Mouse (Mus musculus) forebrain, embryonic 16.5 days (tissue): ENCODE results near the gene Rab36. TPM values are rescaled to one million over a fixed set of nuclear protein-coding genes. Genes with fewer than 3 reads are reported as not detected.

Experiments
- ATAC-seq: fragments of 200-750 bp; cut with Nextera tagmentation; 2 replicates; pipeline ENCODE4 v1.8.0; 2017; ENCODE audit warnings: mild to moderate bottlenecking, moderate library complexity
- H3K27ac ChIP-seq: fragments of 300-500 bp; sonication (generic); 2 replicates; pipeline ENCODE4 v1.5.1; 2014; ENCODE audit warnings: low read length, control low read depth
- H3K27me3 ChIP-seq: fragments of 300-500 bp; sonication (generic); replicated peaks from 2 replicates; pipeline ENCODE4 v1.6.1; 2014; ENCODE audit warnings: low read length; ENCODE audit not compliant: control insufficient read depth, insufficient read depth
- H3K36me3 ChIP-seq: fragments of 300-500 bp; sonication (generic); 2 replicates; pipeline ENCODE4 v1.6.1; 2014; ENCODE audit not compliant: control insufficient read depth, insufficient read depth
- H3K4me1 ChIP-seq: fragments of 300-500 bp; sonication (generic); replicated peaks from 2 replicates; pipeline ENCODE4 v1.6.1; 2014; ENCODE audit warnings: low read length; ENCODE audit not compliant: control insufficient read depth, insufficient read depth
- H3K4me2 ChIP-seq: fragments of 300-500 bp; sonication (generic); 2 replicates; pipeline ENCODE4 v1.6.1; 2014; ENCODE audit warnings: mild to moderate bottlenecking, low read length, control low read depth
- H3K4me3 ChIP-seq: fragments of 300-500 bp; sonication (generic); replicated peaks from 2 replicates; pipeline ENCODE4 v1.5.1; 2014; ENCODE audit warnings: mild to moderate bottlenecking, low read length, control low read depth
- H3K9ac ChIP-seq: fragments of 300-500 bp; sonication (generic); replicated peaks from 2 replicates; pipeline ENCODE4 v1.6.1; 2014; ENCODE audit warnings: low read depth, low read length, control low read depth
- H3K9me3 ChIP-seq: fragments of 300-500 bp; sonication (generic); 2 replicates; pipeline ENCODE4 v1.6.1; 2016; ENCODE audit warnings: low read length; ENCODE audit not compliant: control insufficient read depth
- WGBS: fragments of 180-500 bp; shearing (Covaris S2); extraction: QIAGEN DNeasy Blood & Tissue Kit; methylation state at CpG from one replicate; pipeline ENCODE4 v1.1.7; 2014; 5-methylcytosine and 5-hydroxymethylcytosine counted together
- polyA plus RNA-seq: library from polyadenylated mRNA; unstranded; fragments of >200 nt; fragmentation: Nextera tagmentation; extraction: Ambion mirVana; gene quantifications from 2 replicates; pipeline ENCODE4 v1.2.1, GENCODE M21; 2015

Gene Rab36
- polyA plus RNA-seq, 1 experiment from 2014 or later, result 16.8 TPM

DNA sequence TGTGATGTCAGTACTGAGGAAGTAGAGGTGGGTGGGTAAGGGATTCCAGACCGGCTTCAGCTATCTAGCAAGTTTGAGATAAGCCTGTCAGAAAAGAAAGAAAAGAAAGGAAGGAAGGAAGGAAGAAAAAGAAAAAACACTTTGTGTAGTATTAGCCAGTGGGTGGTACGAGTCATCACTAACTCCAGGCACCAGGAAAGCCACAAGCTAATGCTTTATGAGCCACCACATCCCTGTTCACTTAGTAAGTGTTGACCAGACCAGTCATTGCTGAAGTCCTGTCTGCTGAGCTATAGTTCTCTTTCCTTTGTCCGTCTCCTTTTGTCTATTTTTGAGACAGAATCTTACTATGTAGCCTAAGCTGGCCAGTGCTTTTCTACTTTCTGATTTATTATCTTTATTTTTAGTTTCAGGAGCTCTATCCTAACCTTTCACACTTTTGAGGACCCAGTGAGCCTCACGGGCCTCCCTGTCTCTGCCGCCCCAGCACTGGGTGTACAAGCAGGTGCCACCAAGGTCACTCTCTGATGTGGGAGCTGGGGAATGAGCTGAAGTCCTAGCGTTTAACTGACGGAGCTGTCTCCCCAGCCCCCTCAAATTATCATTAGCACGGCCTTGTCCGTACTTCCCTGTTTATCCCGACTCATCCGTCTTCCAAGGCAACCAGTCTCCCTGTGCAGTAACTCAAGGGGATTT lies 33.6 kb downstream of the Rab36 start:
- Histone ChIP-seq H3K27ac (no peak overlapping the region), H3K27me3 (no peaks in the 10 kb centered on the region), H3K4me2 (no peak overlapping the region), H3K4me1 (peaks cover 26% of the 10 kb centered on the region), H3K4me3 (no peak overlapping the region), H3K36me3 (no peaks in the 10 kb centered on the region), H3K9ac (no peak overlapping the region), H3K9me3 (no peaks in the 10 kb centered on the region)
- 79% methylated on average over 11 of the region's 11 CpGs for WGBS
- ATAC-seq, result no peak

DNA sequence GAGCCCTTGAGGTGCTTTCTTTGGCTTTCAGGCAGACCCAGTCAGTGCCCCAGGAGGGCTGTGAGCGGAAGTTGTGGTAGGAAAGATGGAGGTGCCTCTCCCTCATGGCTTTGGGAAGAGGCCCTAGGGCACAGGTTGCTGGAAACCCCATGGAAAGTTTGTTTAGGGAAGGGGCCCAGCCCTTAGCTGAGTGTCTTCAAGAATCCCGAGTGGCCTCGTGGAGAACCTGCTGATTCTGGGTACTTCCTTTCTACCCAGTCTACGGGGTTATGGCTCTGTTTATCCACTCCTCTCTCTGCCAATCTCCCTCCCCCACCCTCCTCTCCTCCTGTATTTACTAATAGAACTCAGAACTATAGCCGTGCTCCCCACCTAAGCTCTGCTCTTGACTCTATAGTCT lies 38.8 kb downstream of the Rab36 start:
- no peak for ATAC-seq
- Histone ChIP-seq H3K4me2 (no peak overlapping the region), H3K36me3 (no peaks in the 10 kb centered on the region), H3K9me3 (no peaks in the 10 kb centered on the region), H3K9ac (no peak overlapping the region), H3K27ac (no peak overlapping the region), H3K27me3 (no peaks in the 10 kb centered on the region), H3K4me3 (no peak overlapping the region), H3K4me1 (0 out of 2 replicates have a peak, but pooled peaks cover 4% of the 10 kb centered on the region)
- 84% methylated on average over 5 of the region's 5 CpGs for WGBS

DNA sequence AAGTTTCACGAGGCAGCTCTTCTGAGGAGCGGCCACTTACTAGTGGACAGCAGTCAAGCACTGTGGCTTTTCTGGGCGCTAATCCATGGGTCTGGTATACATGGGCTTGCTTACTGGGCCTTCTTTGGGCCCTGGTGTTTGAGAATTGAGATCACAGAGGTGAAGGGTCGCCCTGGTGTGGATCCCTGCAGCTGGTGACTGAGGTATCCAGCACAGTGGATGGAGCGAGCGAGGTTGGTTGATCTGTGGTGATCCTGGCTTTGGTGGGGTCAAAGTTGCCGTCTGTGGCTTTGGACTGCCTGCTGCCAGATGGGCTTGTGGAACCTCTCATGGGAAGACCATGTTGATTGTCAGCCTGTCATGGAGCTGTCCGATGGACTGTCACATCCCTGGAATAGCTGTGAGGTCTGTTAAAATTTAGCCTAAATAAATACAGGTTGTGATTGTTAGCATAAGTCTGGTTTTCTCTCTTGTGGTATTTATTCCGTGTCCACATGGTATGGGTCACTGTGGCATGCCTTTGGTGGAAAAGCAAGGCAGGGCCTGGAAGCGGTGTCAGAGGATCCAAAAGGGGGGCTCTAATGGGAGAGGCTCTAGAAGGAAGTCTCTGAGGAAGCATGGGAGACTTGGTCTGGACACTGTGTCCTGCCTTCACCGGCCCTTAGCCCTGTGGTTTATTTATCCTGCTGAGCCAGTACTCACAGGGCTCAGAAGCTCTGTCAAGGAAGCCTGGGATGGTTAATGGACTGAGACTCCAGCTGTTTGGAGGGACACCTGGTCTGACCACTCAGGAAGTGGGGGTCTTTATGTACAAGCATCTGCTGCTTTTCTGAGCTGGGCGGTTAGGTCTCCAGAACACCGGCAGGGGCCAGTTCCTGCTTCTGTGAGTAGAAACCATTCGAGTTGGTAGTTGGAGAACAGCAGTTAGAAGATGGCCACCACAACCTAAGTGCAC lies 41.6 kb downstream of the Rab36 start:
- 87% methylated on average over 14 of the region's 14 CpGs for WGBS
- H3K9ac ChIP-seq, result no peak overlapping the region
- H3K4me3 ChIP-seq, result no peak overlapping the region
- H3K9me3 ChIP-seq, result no peaks in the 10 kb centered on the region
- ATAC-seq, result no peak
- H3K27me3 ChIP-seq, result no peaks in the 10 kb centered on the region
- H3K4me1 ChIP-seq, result no peaks in the 10 kb centered on the region
- H3K27ac ChIP-seq, result no peak overlapping the region
- H3K4me2 ChIP-seq, result no peak overlapping the region
- no peaks in the 10 kb centered on the region for H3K36me3 ChIP-seq

- 94% methylated on average over 1 of the region's 1 CpGs for WGBS
- H3K9me3 ChIP-seq, result 0 out of 2 replicates have a peak, but pooled peaks cover 5% of the 10 kb centered on the region
Observed at GRCm38 (mm10) chr10:75085330-75085729, 48.5 kb downstream of the Rab36 start.

GRCm38 (mm10) chr10:75088471-75088870 lies 51.6 kb downstream of the Rab36 start:
- no peaks in the 10 kb centered on the region for H3K27me3 ChIP-seq
- H3K36me3 ChIP-seq, result no peaks in the 10 kb centered on the region
- WGBS, result 90% methylated on average over 4 of the region's 4 CpGs
- no peak overlapping the region for H3K4me2 ChIP-seq
- ATAC-seq, result no peak
- 0 out of 2 replicates have a peak, but pooled peaks cover 5% of the 10 kb centered on the region for H3K9me3 ChIP-seq
- H3K4me1 ChIP-seq, result peaks cover 12% of the 10 kb centered on the region
- no peak overlapping the region for H3K27ac ChIP-seq
- no peak overlapping the region for H3K4me3 ChIP-seq
- no peak overlapping the region for H3K9ac ChIP-seq

More at GRCm38 (mm10) chr10:75085330-75085729, 48.5 kb downstream of the Rab36 start:
- H3K27ac ChIP-seq, result no peak overlapping the region
- H3K36me3 ChIP-seq, result no peaks in the 10 kb centered on the region
- H3K4me2 ChIP-seq, result no peak overlapping the region
- no peak overlapping the region for H3K9ac ChIP-seq
- H3K4me1 ChIP-seq, result no peaks in the 10 kb centered on the region
- no peaks in the 10 kb centered on the region for H3K27me3 ChIP-seq
- H3K4me3 ChIP-seq, result no peak overlapping the region
- no peak for ATAC-seq

DNA sequence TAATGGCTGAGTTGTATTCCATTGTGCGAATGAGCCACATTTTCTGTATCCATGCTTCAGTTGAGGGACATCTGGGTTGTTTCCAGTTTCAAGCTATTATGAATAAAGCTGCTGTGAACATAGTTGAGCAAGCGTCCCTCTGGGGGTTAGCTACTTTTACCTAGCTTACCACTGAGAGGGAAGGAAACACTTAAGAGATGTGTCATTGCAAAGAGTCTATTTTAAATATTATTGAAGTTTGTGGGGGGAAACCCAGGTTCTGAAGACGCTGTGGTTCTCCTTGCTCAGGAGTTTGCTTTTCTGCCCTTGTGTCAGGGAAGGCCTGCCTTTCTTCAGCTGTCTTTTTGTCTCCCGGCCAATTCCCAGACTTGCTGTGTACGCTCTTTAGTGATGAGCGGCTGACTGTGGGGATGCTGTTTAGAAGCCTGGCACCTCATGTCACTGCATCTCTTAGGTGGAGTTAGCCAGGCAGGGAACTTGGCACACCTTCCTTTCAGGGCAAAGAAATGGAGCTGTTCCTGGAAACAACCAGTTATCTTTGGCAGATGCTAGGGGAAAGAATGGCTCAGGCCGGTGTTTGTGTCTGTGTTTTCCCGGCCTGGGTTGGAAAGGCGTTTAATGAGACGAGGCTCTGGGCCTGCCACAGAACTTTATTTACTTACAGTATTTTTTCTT lies 54.8 kb downstream of the Rab36 start:
- Histone ChIP-seq H3K27me3 (no peaks in the 10 kb centered on the region), H3K4me3 (no peak overlapping the region), H3K27ac (peak overlapping the region; percentile 20; the same call in 1 of the 2 replicates), H3K9me3 (0 out of 2 replicates have a peak, but pooled peaks cover 5% of the 10 kb centered on the region), H3K36me3 (no peaks in the 10 kb centered on the region), H3K9ac (no peak overlapping the region), H3K4me1 (peaks cover 14% of the 10 kb centered on the region), H3K4me2 (no peak overlapping the region)
- WGBS, result 45% methylated on average over 10 of the region's 10 CpGs
- peak; percentile 53; the same call in 1 of the 2 replicates for ATAC-seq

DNA sequence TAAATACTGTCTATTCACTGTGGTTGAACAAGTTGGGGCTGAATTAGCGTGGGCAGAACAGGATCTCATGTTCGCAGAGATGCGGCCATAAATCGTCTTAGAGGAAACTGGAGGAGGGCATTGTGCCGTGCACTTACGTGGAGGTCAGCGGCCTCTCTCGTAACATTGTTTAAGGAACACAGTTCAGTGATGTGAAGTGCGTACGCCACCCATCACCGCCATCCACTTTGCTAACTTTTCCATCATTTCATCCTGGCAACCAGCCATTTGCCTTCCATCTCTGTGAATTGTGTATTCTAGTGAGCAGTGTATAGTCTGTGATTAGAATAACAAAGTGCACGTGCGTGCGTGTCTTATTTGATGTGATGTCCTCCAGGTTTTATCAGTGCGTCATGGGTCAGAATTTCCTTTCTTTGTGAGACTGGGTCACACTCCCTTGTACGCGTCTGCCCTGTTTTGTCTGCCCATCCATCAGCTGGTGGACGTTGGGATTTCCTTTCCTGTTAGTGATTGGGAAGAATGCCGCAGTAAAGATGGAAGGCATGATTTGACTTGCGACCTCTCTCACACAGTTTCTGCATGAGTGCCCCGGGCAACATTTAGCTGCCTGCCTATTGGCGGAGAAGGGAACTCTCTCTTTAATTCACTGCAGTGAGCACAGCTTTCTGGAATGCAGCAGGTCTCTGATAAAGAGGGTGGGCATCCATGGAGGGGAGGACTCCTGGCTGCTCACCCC lies 56.6 kb downstream of the Rab36 start:
- Histone ChIP-seq H3K4me2 (no peak overlapping the region), H3K4me3 (no peak overlapping the region), H3K27me3 (no peaks in the 10 kb centered on the region), H3K4me1 (peaks cover 17% of the 10 kb centered on the region), H3K9ac (no peak overlapping the region), H3K36me3 (no peaks in the 10 kb centered on the region), H3K27ac (no peak overlapping the region), H3K9me3 (no peaks in the 10 kb centered on the region)
- 62% methylated on average over 22 of the region's 22 CpGs for WGBS
- ATAC-seq, result peak; percentile 32

- WGBS, result 96% methylated on average over 1 of the region's 1 CpGs
- H3K4me1 ChIP-seq, result peaks cover 24% of the 10 kb centered on the region
- no peaks in the 10 kb centered on the region for H3K36me3 ChIP-seq
- H3K4me2 ChIP-seq, result no peak overlapping the region
- H3K27me3 ChIP-seq, result no peaks in the 10 kb centered on the region
- no peak for ATAC-seq
- H3K9me3 ChIP-seq, result no peaks in the 10 kb centered on the region
- H3K27ac ChIP-seq, result no peak overlapping the region
- H3K4me3 ChIP-seq, result no peak overlapping the region
- no peak overlapping the region for H3K9ac ChIP-seq
Observed at GRCm38 (mm10) chr10:75094338-75094737, 57.5 kb downstream of the Rab36 start.
